In genomic region chr14:122557353-122557752, GRCm38 (mm10) we compare ENCODE assay signal across 16 mouse cellular contexts. TPM values are rescaled to one million over a fixed set of nuclear protein-coding genes. Genes with fewer than 3 reads are reported as not detected.
A peak's percentile ranks its signal among the peaks of the same experiment; 100 is the strongest.
DNase-seq lines count a peak whose midpoint lies in the region; ATAC-seq lines count a peak whose summit lies in the region.
"Had no signal": no experiment of that assay in that cellular context is flagged by ENCODE, and none has a peak within 500 bp of the region (broad histone marks: within the 10 kb centered on the region; RNA-seq: fewer than 3 reads in every experiment).

No protein-coding gene starts in this region.

- H3K4me2 ChIP-seq in neural tube, embryonic 15.5 days, result no peak overlapping the region
- H3K4me2 ChIP-seq: embryonic facial prominence, embryonic 15.5 days; liver, embryonic 15.5 days; midbrain, embryonic 12.5 days; neural tube, embryonic 13.5 days had no signal

- H3K4me1 ChIP-seq in neural tube, embryonic 15.5 days, result no peaks in the 10 kb centered on the region
- H3K4me1 ChIP-seq: embryonic facial prominence, embryonic 15.5 days; liver, embryonic 15.5 days; midbrain, embryonic 12.5 days; neural tube, embryonic 13.5 days had no signal

- H3K9me3 ChIP-seq in neural tube, embryonic 15.5 days (replicated peaks), result no peaks in the 10 kb centered on the region
- H3K9me3 ChIP-seq: embryonic facial prominence, embryonic 15.5 days; liver, embryonic 15.5 days; midbrain, embryonic 12.5 days; neural tube, embryonic 13.5 days had no signal

- no peak overlapping the region for H3K4me3 ChIP-seq in neural tube, embryonic 15.5 days (replicated peaks)
- H3K4me3 ChIP-seq: embryonic facial prominence, embryonic 15.5 days; layer of hippocampus, adult 2 months; liver, embryonic 15.5 days; midbrain, embryonic 12.5 days; neural tube, embryonic 13.5 days had no signal

- no peak overlapping the region for H3K9ac ChIP-seq in neural tube, embryonic 15.5 days (replicated peaks)
- H3K9ac ChIP-seq: embryonic facial prominence, embryonic 15.5 days; liver, embryonic 15.5 days; midbrain, embryonic 12.5 days; neural tube, embryonic 13.5 days had no signal

- no peaks in the 10 kb centered on the region for H3K36me3 ChIP-seq in splenic B cell, adult 2 months (ENCODE audit: control insufficient read depth, insufficient read depth, low read length, poor library complexity, severe bottlenecking)
- H3K36me3 ChIP-seq in neural tube, embryonic 15.5 days, result no peaks in the 10 kb centered on the region
- H3K36me3 ChIP-seq: embryonic facial prominence, embryonic 15.5 days; liver, embryonic 15.5 days; midbrain, embryonic 12.5 days; neural tube, embryonic 13.5 days had no signal

- peak; percentile 78 for ATAC-seq in activated CD4-positive, CD25-positive, alpha-beta regulatory T cell, adult 4 months
- peak; percentile 97 for ATAC-seq in megakaryocyte progenitor cell, adult 5-6 weeks (replicated peaks; ENCODE audit: poor library complexity)
- no peak for ATAC-seq in neural tube, embryonic 15.5 days (ENCODE audit: low FRiP score)

- DNase-seq in B cell, adult 2 months, result peak; percentile 72 to 78
- peak; percentile 81 for DNase-seq in splenic B cell, adult 2 months (ENCODE audit: low read depth, low spot score)
- no peak for DNase-seq in gastrocnemius, adult 18-20 months (ENCODE audit: low spot score)
- DNase-seq in ovary, postnatal 10 days (ENCODE audit: low spot score), result no peak
- DNase-seq: cerebellum, postnatal 14 days; heart, postnatal 36 days; kidney, adult 2 months; right cerebral cortex, postnatal 14 days had no signal

- no peaks in the 10 kb centered on the region for H3K27me3 ChIP-seq in splenic B cell, adult 2 months (ENCODE audit: control insufficient read depth, insufficient read depth, low read length, poor library complexity, severe bottlenecking)
- H3K27me3 ChIP-seq in neural tube, embryonic 15.5 days (replicated peaks), result no peaks in the 10 kb centered on the region
- H3K27me3 ChIP-seq: embryonic facial prominence, embryonic 15.5 days; liver, embryonic 15.5 days; midbrain, embryonic 12.5 days; neural tube, embryonic 13.5 days had no signal

- no peak overlapping the region for H3K27ac ChIP-seq in neural tube, embryonic 15.5 days (replicated peaks)
- H3K27ac ChIP-seq: embryonic facial prominence, embryonic 15.5 days; layer of hippocampus, adult 2 months; liver, embryonic 15.5 days; midbrain, embryonic 12.5 days; neural tube, embryonic 13.5 days had no signal

- WGBS in neural tube, embryonic 15.5 days, result 92% methylated on average over 9 of the region's 9 CpGs

RNA-seq across cellular contexts. Expression of gene Pcca, which starts 23.2 kb away (rescaled TPM):
- polyA plus RNA-seq in activated CD4-positive, CD25-positive, alpha-beta regulatory T cell, adult 4 months (2017; shearing (Covaris generic)), result 10 to 100 TPM; 11.5 to 19.5 TPM
- 57.9 and 81.2 TPM in 2 replicates for total RNA-seq in megakaryocyte progenitor cell, adult 5-6 weeks (2015)
- 38.7 and 72.6 TPM in 2 replicates for total RNA-seq in megakaryocyte progenitor cell, adult 5-6 weeks (2017)
- 27.5 and 28.1 TPM in 2 replicates for polyA plus RNA-seq in neural tube, embryonic 15.5 days (2015; fragmentation: Nextera tagmentation; extraction: Ambion mirVana)
- total RNA-seq in gastrocnemius, adult 18-20 months (2021), result 10 to 100 TPM; 52.4 to 56.0 TPM

Comparison
In these comparisons a context has a peak if more than half of its experiments do, and no peak if none do; other contexts are left out.
1. DNase-seq: peak in B cell, adult 2 months (2 of 2) and splenic B cell, adult 2 months (single experiment); none in gastrocnemius, adult 18-20 months (single experiment) and ovary, postnatal 10 days (single experiment).